Mouse (Mus musculus) adrenal gland, postnatal 25 days (tissue): ENCODE measurements around the gene Pramel4. TPM values are rescaled to one million over a fixed set of nuclear protein-coding genes. Genes with fewer than 3 reads are reported as not detected.
"Not testable (repeated sequence)": the region's sequence is repeated elsewhere in the genome, so short reads cannot be mapped to it uniquely, and the experiment has no call there.

Experiments used
- DNase-seq: peaks from one replicate; pipeline ENCODE4 v3.0.0; 2021; ENCODE audit warnings: mixed read lengths
- long read RNA-seq: library from polyadenylated mRNA; stranded (forward); transcript quantifications from one replicate; pipeline ENCODE4 v2.0.0, GENCODE M21; 2021
- total RNA-seq: library from RNA; stranded (reverse); gene quantifications from 2 replicates; pipeline ENCODE4 v1.2.3, GENCODE M21; 2021

The Pramel4 gene
- total RNA-seq, result not detected in 2 replicates
- long read RNA-seq, result 0 reads

DNA sequence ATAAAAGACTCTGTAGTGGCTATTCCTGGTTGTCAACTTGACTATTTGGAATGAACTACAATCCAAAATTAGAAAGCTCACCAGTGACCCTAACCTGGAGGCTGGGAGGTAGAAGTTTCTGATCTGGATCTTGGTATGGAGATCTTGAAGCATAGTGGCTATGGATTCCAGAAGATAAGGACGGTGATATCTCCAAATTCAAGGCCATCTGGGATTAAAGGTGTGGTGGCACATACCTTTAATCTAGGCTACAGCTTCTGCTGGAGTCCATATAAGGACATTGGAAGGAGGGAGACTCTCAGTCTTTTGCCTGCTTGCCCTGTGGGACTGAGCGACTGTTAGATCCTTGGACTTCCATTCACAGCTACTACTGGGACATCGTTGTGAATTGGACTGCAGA lies at the start of gene Pramel4:
Gene Pramel4, plus strand, starts transcription at position 301 of the 400 bp plus-strand sequence.
- DNase-seq, result not testable (repeated sequence)

- DNase-seq, result not testable (repeated sequence)
Observed at GRCm38 (mm10) chr4:144106174-144106573, 47.2 kb downstream of the Pramel4 start, which contains the start of gene Gm13102. TSS of gene Gm13102 (plus strand) at chr4:144106474.

Other genes with a start within 250 kb of the Pramel4 start
- gene Gm13084, start 243.0 kb upstream of the Pramel4 start, total RNA-seq, result not detected in 2 replicates
- gene Gm13103, start 212.6 kb upstream of the Pramel4 start, total RNA-seq, result not detected in 2 replicates
- not detected in 2 replicates for gene Pramef6, start 158.7 kb upstream of the Pramel4 start, total RNA-seq
- not detected in 2 replicates for gene Pramef25, start 108.1 kb upstream of the Pramel4 start, total RNA-seq
- not detected in 2 replicates for gene Gm13101, start 92.2 kb upstream of the Pramel4 start, total RNA-seq
- not detected in 2 replicates for gene Pramef17, start 64.8 kb upstream of the Pramel4 start, total RNA-seq
- not detected in 2 replicates for gene Gm13102, start 47.3 kb downstream of the Pramel4 start, total RNA-seq
- gene Oog3, start 103.5 kb downstream of the Pramel4 start, total RNA-seq, result not detected in 2 replicates
- not detected in 2 replicates for gene Oog2, start 131.6 kb downstream of the Pramel4 start, total RNA-seq
- gene C87977, start 154.2 kb downstream of the Pramel4 start, total RNA-seq, result not detected in 2 replicates
- gene Pramel5, start 221.4 kb downstream of the Pramel4 start, total RNA-seq, result not detected in 2 replicates